ENCODE assay signal across 8 mouse cellular contexts in the genomic region with DNA sequence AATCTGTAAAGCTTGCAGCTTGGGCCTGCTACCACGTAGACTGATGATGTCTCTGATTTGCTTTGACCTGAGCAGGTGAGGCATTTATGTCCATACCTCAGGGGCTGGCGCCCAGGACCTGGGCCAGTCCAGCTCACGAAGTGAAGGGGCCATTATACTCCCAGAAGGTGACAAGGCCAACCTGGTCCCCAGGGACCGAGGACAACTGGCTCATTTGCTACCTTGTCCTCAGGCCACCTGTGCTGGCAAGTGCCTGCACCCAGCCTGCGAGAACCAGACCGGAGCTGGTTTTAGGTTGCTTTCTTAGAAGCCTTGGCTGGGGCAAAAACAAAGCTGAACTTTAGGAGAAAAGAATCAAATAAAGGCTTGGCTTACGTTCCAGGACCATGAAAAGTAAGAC.
"Had no signal": no experiment of that assay in that cellular context is flagged by ENCODE, and none has a peak within 500 bp of the region (broad histone marks: within the 10 kb centered on the region; RNA-seq: fewer than 3 reads in every experiment).

No protein-coding gene starts in this region.

- DNase-seq: layer of hippocampus, adult 9-11 months; layer of hippocampus, postnatal 36 days; liver, embryonic 13.5 days; lung, adult 18-20 months; lung, postnatal 4 days; right cerebral cortex, postnatal 4 days; thymus, adult 2 months; thymus, postnatal 25 days had no signal
